Mouse (Mus musculus) urinary bladder, postnatal 10 days (tissue): Measurements from ENCODE around the gene Klhl10.

Source experiments
- DNase-seq: peaks from one replicate; pipeline ENCODE4 v3.0.0; 2022; ENCODE audit warnings: low spot score

Klhl10 gene

GRCm38 (mm10) chr11:100462699-100463098 lies 21.0 kb downstream of the Klhl10 start:
- no peak for DNase-seq

GRCm38 (mm10) chr11:100465229-100465792 lies 23.6 kb downstream of the Klhl10 start:
- no peak for DNase-seq

- no peak for DNase-seq
These were observed 24.1 kb downstream of the Klhl10 start for GRCm38 (mm10) chr11:100465833-100466232.

- DNase-seq: no peak
These were observed 29.9 kb downstream of the Klhl10 start for GRCm38 (mm10) chr11:100471352-100472196.

GRCm38 (mm10) chr11:100472197-100472934 lies 30.6 kb downstream of the Klhl10 start, which contains the start of gene Klhl11:
Gene Klhl11, minus strand, starts transcription at chr11:100472741.
- DNase-seq: peak; percentile 57

GRCm38 (mm10) chr11:100472935-100473295 lies 31.2 kb downstream of the Klhl10 start:
- DNase-seq: no peak

- DNase-seq: no peak
These were observed 34.6 kb downstream of the Klhl10 start for GRCm38 (mm10) chr11:100476281-100476680.

GRCm38 (mm10) chr11:100479152-100479551 lies 37.4 kb downstream of the Klhl10 start:
- no peak for DNase-seq

GRCm38 (mm10) chr11:100484461-100484860 lies 42.7 kb downstream of the Klhl10 start:
- DNase-seq: no peak

- DNase-seq: no peak
These were observed 44.3 kb downstream of the Klhl10 start for GRCm38 (mm10) chr11:100485801-100486538.

GRCm38 (mm10) chr11:100490951-100491350 lies 49.2 kb downstream of the Klhl10 start:
- DNase-seq: no peak

- no peak for DNase-seq
These were observed 52.1 kb downstream of the Klhl10 start for GRCm38 (mm10) chr11:100493771-100494170.

GRCm38 (mm10) chr11:100500241-100500640 lies 58.5 kb downstream of the Klhl10 start:
- DNase-seq: no peak

GRCm38 (mm10) chr11:100500651-100501050 lies 58.9 kb downstream of the Klhl10 start:
- no peak for DNase-seq

GRCm38 (mm10) chr11:100501321-100501720 lies 59.6 kb downstream of the Klhl10 start:
- DNase-seq: no peak

GRCm38 (mm10) chr11:100504990-100505660 lies 63.4 kb downstream of the Klhl10 start:
- no peak for DNase-seq

- no peak for DNase-seq
These were observed 64.3 kb downstream of the Klhl10 start for GRCm38 (mm10) chr11:100505997-100506396.
